ENCODE assay signal across 22 mouse cellular contexts in the genomic region with DNA sequence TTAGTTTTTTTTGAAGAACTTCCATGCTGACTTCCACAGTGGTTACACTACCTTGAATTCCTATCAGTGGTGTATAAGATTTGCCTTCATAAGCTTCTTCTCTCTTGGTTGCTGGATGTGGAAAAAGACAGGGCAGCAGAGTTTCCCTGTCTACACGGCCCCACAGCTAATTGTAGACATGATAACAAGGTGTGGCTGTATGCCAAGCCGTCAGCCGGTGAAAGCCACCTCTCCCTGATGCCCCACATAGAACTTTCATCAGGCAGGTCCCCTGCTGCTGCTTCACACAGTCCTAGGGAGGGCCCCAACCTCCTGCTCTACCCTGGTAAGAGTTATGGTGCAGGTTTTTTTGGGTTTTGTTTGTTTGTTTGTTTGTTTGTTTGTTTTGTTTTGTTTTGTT. TPM values are rescaled to one million over a fixed set of nuclear protein-coding genes. Genes with fewer than 3 reads are reported as not detected.
DNase-seq lines count a peak whose midpoint lies in the region; ATAC-seq lines count a peak whose summit lies in the region.
"Had no signal": no experiment of that assay in that cellular context is flagged by ENCODE, and none has a peak within 500 bp of the region (broad histone marks: within the 10 kb centered on the region; RNA-seq: fewer than 3 reads in every experiment).

No protein-coding gene starts in this region.

- intact Hi-C loops in heart, postnatal 25 days (cut with DNase I) = no loop called here

- no peak for ATAC-seq in heart, embryonic 13.5 days (ENCODE audit: extremely low read depth, insufficient number of reproducible peaks, low FRiP score, low TSS enrichment)
- ATAC-seq in liver, embryonic 16.5 days (ENCODE audit: low read depth) = no peak
- no peak for ATAC-seq in liver, embryonic 11.5 days (replicated peaks; ENCODE audit: low FRiP score)
- ATAC-seq: CD4-positive, CD25-positive, alpha-beta regulatory T cell, adult 4 months; forebrain, embryonic 13.5 days; forebrain, postnatal 0 days; intestine, embryonic 15.5 days had no signal

- peak; percentile 35 to 47 for DNase-seq in cerebellum, postnatal 10 days
- no peak for DNase-seq in cerebellum, adult 11-12 months
- DNase-seq in heart, postnatal 25 days (ENCODE audit: low spot score) = no peak
- DNase-seq in liver, embryonic 11.5 days (ENCODE audit: low spot score) = no peak
- no peak for DNase-seq in urinary bladder, postnatal 25 days (ENCODE audit: low spot score)
- DNase-seq: adrenal gland, postnatal 10 days; B cell, adult 2 months; cerebellum, adult 11 months; cerebellum, adult 9-10 months; cerebellum, postnatal 36 days; forebrain, postnatal 0 days; gastrocnemius, postnatal 14 days; kidney, adult 18-20 months had no signal

- H3K36me3 ChIP-seq in heart, embryonic 13.5 days = no peaks in the 10 kb centered on the region
- no peaks in the 10 kb centered on the region for H3K36me3 ChIP-seq in liver, embryonic 16.5 days (ENCODE audit: control insufficient read depth, insufficient read depth)
- no peaks in the 10 kb centered on the region for H3K36me3 ChIP-seq in liver, embryonic 11.5 days (ENCODE audit: control insufficient read depth, insufficient read depth, low read length)
- H3K36me3 ChIP-seq: embryonic facial prominence, embryonic 13.5 days; G1E; hindbrain, embryonic 10.5 days; intestine, embryonic 15.5 days had no signal

- peaks cover 36% of the 10 kb centered on the region for H3K4me1 ChIP-seq in heart, embryonic 13.5 days
- peaks cover 21% of the 10 kb centered on the region for H3K4me1 ChIP-seq in liver, embryonic 16.5 days (ENCODE audit: control insufficient read depth, low read depth, low read length)
- H3K4me1 ChIP-seq in liver, embryonic 11.5 days (replicated peaks; ENCODE audit: control insufficient read depth, insufficient read depth, low read length) = peaks cover 16% of the 10 kb centered on the region

- no peaks in the 10 kb centered on the region for H3K27me3 ChIP-seq in heart, embryonic 13.5 days (replicated peaks)
- peaks cover 24% of the 10 kb centered on the region for H3K27me3 ChIP-seq in liver, embryonic 16.5 days (ENCODE audit: control insufficient read depth, insufficient read depth, low read depth, low read length)
- H3K27me3 ChIP-seq in liver, embryonic 11.5 days (replicated peaks; ENCODE audit: control insufficient read depth, insufficient read depth, low read length) = no peaks in the 10 kb centered on the region
- H3K27me3 ChIP-seq: embryonic facial prominence, embryonic 13.5 days; forebrain, embryonic 13.5 days; intestine, embryonic 15.5 days had no signal

- WGBS in heart, embryonic 13.5 days = 14% methylated on average over 3 of the region's 3 CpGs
- 35% methylated on average over 3 of the region's 3 CpGs for WGBS in liver, embryonic 16.5 days (ENCODE audit: insufficient replicate concordance)
- 52% methylated on average over 3 of the region's 3 CpGs for WGBS in liver, embryonic 11.5 days

- peak overlapping the region; percentile 2 for H3K4me2 ChIP-seq in heart, embryonic 13.5 days
- no peak overlapping the region for H3K4me2 ChIP-seq in liver, embryonic 16.5 days (ENCODE audit: low read depth, low read length)
- no peak overlapping the region for H3K4me2 ChIP-seq in liver, embryonic 11.5 days
- H3K4me2 ChIP-seq: embryonic facial prominence, embryonic 13.5 days; forebrain, embryonic 13.5 days; hindbrain, embryonic 14.5 days; intestine, embryonic 15.5 days had no signal

- H3K27ac ChIP-seq in heart, embryonic 13.5 days (replicated peaks) = peak overlapping the region; percentile 63
- 0 out of 2 replicates have a peak overlapping the region, but pooled peaks have one; percentile 14 for H3K27ac ChIP-seq in liver, embryonic 16.5 days (ENCODE audit: low read length)
- H3K27ac ChIP-seq in liver, embryonic 11.5 days (ENCODE audit: low read depth, low read length) = no peak overlapping the region
- H3K27ac ChIP-seq: embryonic facial prominence, embryonic 13.5 days; forebrain, embryonic 13.5 days; hindbrain, embryonic 10.5 days; hindbrain, embryonic 14.5 days; intestine, embryonic 15.5 days had no signal

- 0 out of 2 replicates have a peak overlapping the region, but pooled peaks have one; percentile 12 for H3K9ac ChIP-seq in heart, embryonic 13.5 days
- H3K9ac ChIP-seq in liver, embryonic 16.5 days (ENCODE audit: low read depth, low read length) = no peak overlapping the region
- no peak overlapping the region for H3K9ac ChIP-seq in liver, embryonic 11.5 days (ENCODE audit: low read depth, low read length)
- H3K9ac ChIP-seq: embryonic facial prominence, embryonic 13.5 days; forebrain, embryonic 13.5 days; forebrain, postnatal 0 days; hindbrain, embryonic 14.5 days; intestine, embryonic 15.5 days had no signal

- H3K9me3 ChIP-seq in heart, embryonic 13.5 days = no peaks in the 10 kb centered on the region
- no peaks in the 10 kb centered on the region for H3K9me3 ChIP-seq in liver, embryonic 16.5 days (replicated peaks; ENCODE audit: control insufficient read depth, low read length)
- H3K9me3 ChIP-seq in liver, embryonic 11.5 days (ENCODE audit: control insufficient read depth, low read length) = no peaks in the 10 kb centered on the region
- H3K9me3 ChIP-seq: embryonic facial prominence, embryonic 13.5 days; forebrain, embryonic 13.5 days; G1E; hindbrain, embryonic 10.5 days; intestine, embryonic 15.5 days had no signal

- no peak overlapping the region for H3K4me3 ChIP-seq in heart, embryonic 13.5 days
- no peak overlapping the region for H3K4me3 ChIP-seq in liver, embryonic 16.5 days (ENCODE audit: low read depth, low read length)
- no peak overlapping the region for H3K4me3 ChIP-seq in liver, embryonic 11.5 days (ENCODE audit: low read depth, low read length)
- H3K4me3 ChIP-seq: embryonic facial prominence, embryonic 13.5 days; forebrain, embryonic 13.5 days; hindbrain, embryonic 10.5 days; intestine, embryonic 15.5 days had no signal

RNA-seq across cellular contexts. Expression of gene Sh3pxd2a, which starts 4.5 kb away (rescaled TPM):
- 5.4 and 5.7 TPM in 2 replicates for polyA plus RNA-seq in heart, embryonic 13.5 days (2015; fragmentation: Nextera tagmentation; extraction: Ambion mirVana)
- total RNA-seq in heart, postnatal 25 days (2021) = 10 to 100 TPM; 63.5 to 63.6 TPM
- polyA plus RNA-seq in liver, embryonic 16.5 days (2015; fragmentation: Nextera tagmentation; extraction: Ambion mirVana) = 0.64 and 0.65 TPM in 2 replicates
- polyA plus RNA-seq in liver, embryonic 11.5 days (2014; fragmentation: Nextera tagmentation; extraction: Ambion mirVana) = 2.9 and 3.6 TPM in 2 replicates
- polyA plus RNA-seq: G1E had no signal

Comparison
In these comparisons a context has a peak if more than half of its experiments do, and no peak if none do; other contexts are left out.
1. DNase-seq: peak in cerebellum, postnatal 10 days (2 of 2); none in cerebellum, adult 11-12 months (single experiment), heart, postnatal 25 days (single experiment), liver, embryonic 11.5 days (single experiment) and urinary bladder, postnatal 25 days (single experiment).